Mouse (Mus musculus) lung, postnatal 14 days (tissue): ENCODE data around the gene Themis2.

Source experiments
- DNase-seq: peaks from one replicate; pipeline ENCODE4 v3.0.0; 2021

Gene Themis2

GRCm38 (mm10) chr4:132796196-132796886 lies at the start of gene Themis2:
Themis2 (minus strand) TSS chr4:132796387.
- DNase-seq, result peak; percentile 82

DNA sequence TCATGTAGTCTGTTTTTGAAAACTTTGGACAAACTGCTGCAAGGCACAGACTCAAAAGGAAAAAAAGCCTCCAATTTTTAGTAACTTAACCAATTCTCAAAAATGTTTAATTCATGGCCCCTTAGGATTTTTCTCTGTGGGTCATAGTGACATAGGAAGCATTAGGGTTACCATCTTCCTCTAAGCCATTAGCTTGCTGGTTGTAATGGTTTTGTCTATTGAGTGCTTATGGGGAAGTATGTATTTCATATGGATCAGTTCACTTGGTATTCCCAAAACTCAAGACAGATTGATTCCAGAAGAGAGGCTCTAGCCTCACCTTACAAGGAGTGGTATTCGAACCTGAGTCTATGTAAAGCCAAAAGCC lies 47.5 kb upstream of the Themis2 start:
- no peak for DNase-seq

- DNase-seq, result peak; percentile 84
These were observed 47.0 kb upstream of the Themis2 start, which contains the start of gene Ppp1r8 for GRCm38 (mm10) chr4:132842970-132843704. Ppp1r8 (minus strand) TSS chr4:132843169.

DNA sequence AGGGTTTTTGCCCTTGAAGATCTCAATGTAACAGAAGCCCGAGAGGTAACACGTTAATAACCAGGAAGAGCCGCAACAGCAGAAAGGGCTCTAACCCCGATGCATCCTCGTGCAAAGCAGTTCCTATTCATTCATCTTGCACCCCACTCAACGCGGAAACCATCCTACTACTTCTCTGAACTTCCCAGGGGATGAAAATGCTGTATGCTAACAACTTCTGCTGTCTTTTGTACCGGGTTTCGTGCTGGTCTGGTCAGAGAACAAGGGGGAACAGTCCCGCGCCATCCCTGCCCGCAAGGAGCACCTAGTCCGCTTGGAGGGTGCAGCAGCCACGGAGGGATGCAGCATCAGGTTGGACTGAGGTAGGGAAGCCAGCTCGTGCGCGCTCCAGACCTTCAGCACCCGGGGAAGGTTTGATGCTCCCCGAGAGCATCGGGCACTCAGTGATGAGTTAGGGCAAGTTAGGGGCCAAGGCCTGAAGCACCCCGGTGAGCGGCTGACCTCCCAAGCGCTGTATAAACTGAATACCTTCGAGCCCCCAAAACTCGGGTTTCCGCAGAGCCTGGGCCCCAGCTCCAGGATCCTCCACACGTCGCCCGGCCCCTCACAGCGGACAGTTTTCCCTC lies 46.2 kb upstream of the Themis2 start:
- peak; percentile 3 for DNase-seq

- no peak for DNase-seq
These were observed 45.3 kb upstream of the Themis2 start for GRCm38 (mm10) chr4:132841493-132841892.

GRCm38 (mm10) chr4:132823614-132824366 lies 27.6 kb upstream of the Themis2 start:
- peak; percentile 80 for DNase-seq

DNA sequence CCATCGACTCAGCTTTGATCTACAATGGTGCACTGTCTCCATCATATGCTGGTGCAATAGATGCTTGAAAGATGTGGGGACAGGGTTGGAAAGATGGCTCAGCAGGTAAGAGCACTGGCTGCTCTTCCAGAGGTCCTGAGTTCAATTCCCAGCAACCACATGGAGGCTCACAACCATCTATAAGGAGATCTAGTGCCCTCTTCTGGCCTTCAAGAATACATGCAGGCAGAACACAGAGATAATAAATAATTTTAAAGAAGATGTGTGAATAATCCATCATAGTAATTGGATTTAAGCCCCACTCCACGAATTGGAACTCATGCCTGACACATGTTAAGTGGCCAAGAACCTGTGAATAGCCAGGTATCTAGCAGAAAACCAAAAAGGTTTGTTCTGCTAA lies 22.3 kb upstream of the Themis2 start:
- DNase-seq, result no peak

- no peak for DNase-seq
These were observed 20.7 kb upstream of the Themis2 start for GRCm38 (mm10) chr4:132816855-132817254.

DNA sequence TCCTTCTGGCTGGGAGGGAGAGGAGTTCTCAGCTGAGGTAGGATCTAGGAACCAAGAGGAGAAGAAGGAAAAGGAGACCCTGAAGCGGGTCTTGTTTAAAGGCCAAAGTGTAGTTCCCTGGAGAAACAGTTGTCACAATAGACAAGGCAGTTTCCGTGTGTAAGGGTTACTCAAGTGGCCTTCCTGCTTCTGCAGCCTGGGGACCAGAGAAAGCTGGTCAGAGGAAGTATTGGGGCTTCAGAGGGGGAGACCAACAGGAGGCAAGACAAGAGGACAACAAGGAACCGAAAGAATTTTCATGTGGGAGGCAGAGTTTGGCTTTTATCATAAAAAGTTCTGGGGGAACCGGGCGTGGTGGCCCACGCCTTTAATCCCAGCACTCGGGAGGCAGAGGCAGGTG lies 20.2 kb upstream of the Themis2 start:
- DNase-seq, result no peak

DNA sequence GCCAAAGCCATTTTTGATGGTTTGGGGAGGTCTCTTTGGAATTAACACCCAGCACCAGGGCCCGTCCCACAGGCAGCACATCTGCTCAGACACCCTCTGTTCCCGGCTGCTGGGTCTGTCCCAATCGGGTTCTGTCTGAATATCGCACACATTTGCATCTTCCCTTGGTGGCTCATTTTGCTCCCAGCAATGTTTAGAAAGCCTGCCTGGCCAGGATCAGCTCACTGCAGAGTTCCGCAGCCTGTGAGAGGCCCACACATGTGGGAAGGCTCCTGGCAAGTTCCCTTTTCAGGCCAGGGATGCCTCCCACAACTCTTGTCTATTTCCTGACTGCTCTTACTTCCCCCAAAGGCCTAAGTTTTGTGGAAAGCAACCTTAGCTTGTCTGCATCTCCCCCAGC lies 13.4 kb upstream of the Themis2 start:
- DNase-seq, result no peak

DNA sequence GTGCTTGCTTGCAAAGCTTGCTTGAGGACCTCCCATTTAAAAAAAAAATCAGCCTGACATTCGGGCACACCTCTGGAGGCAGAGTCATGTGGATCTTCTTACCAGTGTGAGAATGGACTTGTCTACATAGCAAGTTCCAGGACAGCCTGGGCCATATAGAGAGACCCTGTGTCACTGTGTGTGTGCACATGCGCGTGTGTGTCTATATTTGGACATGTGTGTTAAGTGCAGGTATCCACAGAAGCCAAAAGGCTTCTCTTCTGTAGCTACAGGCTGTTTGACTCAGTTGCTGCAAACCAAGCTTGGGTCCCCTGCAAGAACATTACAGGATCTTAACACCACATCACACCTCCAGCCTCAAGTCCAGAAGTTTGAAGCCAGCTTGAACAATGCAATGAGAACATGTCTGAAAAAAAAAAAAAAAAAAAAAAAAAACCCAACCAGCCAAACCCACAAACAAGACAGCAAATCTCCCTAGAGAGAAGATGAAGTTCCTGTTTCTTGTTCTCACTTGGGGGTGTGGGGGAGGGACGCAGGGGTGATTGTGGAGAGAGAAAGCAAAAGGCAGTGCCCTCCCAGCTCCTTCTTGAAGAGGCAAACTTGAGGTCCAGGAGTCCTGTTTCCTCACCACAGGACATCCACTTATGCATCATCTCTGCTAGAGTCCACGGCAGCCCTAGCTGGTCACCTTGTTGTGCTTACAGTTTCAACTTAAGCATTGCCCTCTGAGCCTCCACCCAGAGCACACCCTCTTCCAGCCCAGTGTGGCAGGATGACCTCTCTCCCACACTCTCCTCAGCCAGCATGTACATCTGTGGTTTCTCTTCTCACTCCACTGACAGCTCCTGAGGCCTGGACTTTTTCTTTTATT lies 11.8 kb upstream of the Themis2 start:
- peak; percentile 21 for DNase-seq

GRCm38 (mm10) chr4:132806620-132807191 lies 10.5 kb upstream of the Themis2 start:
- no peak for DNase-seq

DNA sequence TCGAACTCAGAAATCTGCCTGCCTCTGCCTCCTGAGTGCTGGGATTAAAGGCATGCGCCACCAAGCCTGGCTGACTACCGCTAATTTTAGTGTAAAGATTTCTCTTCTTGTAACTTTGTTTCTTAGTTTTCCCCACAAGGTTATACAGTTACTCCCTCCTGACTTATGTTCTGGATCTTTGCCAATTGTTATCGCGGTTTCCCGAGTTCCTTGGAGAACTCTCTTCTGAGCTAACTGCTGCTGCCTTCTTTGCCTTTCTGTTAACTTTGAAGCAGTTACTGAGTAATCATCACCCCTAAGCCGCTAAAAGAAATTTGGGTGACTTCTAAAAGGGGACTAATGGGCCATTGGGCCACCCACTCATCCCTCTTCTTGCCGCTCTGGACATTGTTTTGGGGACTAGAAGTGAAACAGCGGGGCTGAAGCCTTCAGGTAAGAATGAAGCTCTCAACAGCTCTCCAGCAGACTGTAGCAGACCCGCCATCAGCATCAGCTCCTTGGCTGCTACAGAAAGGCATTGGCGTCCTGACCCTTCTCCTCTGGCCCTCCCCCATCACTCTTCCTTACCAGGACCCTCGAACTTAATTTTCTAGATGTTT lies 9.5 kb upstream of the Themis2 start:
- no peak for DNase-seq

- DNase-seq, result no peak
These were observed 9.0 kb upstream of the Themis2 start for GRCm38 (mm10) chr4:132805146-132805545.

DNA sequence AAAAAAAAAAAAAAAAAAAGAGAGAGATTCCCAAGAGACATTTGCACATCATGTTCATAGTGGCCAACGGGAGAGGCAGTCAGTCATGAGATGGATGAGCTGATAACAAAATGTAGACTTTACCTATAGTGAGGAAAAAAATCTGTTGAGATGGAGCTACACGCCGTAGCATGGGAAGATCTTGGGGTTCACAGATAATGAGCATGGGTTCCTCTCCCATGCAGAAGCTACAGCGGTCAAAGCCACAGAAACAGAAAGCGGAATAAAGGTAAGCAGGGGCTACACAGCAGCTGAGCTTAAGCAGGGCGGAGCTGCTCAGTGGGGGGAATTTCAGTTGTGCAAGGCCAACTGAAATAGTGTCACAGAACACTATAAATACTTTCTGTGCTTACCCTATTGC lies 8.1 kb upstream of the Themis2 start:
- no peak for DNase-seq

DNA sequence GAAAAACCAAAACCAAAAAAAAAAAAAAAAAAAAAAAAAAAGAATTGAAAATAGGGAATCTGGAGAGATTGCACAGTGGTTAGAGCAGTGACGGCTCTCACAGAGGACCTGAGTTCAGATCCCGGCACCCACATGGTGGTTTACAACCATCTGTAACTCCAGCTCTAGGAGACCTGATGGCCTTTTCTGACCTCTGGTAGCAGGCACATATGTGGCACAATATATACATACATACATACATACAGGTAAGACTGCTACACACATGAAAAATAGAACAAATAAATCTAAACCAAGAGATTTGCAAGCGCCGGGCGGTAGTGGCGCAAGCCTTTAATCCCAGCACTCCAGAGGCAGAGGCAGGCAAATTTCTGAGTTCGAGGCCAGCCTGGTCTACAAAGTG lies 7.7 kb upstream of the Themis2 start:
- no peak for DNase-seq

GRCm38 (mm10) chr4:132803212-132803611 lies 7.0 kb upstream of the Themis2 start:
- no peak for DNase-seq

- DNase-seq, result peak; percentile 8
These were observed 6.0 kb upstream of the Themis2 start for GRCm38 (mm10) chr4:132802171-132802637.

GRCm38 (mm10) chr4:132801176-132802077 lies 5.2 kb upstream of the Themis2 start:
- DNase-seq, result no peak

GRCm38 (mm10) chr4:132799845-132800244 lies 3.7 kb upstream of the Themis2 start:
- DNase-seq, result no peak
